Mouse (Mus musculus): ENCODE data around the gene Ssty1. TPM values are rescaled to one million over a fixed set of nuclear protein-coding genes. Genes with fewer than 3 reads are reported as not detected.
"Not testable (repeated sequence)": the region's sequence is repeated elsewhere in the genome, so short reads cannot be mapped to it uniquely, and the experiment has no call there.

The Ssty1 gene
- total RNA-seq (2021): not detected
- long read RNA-seq, experiment 1: 0 reads
- long read RNA-seq, experiment 2: 0 reads

DNA sequence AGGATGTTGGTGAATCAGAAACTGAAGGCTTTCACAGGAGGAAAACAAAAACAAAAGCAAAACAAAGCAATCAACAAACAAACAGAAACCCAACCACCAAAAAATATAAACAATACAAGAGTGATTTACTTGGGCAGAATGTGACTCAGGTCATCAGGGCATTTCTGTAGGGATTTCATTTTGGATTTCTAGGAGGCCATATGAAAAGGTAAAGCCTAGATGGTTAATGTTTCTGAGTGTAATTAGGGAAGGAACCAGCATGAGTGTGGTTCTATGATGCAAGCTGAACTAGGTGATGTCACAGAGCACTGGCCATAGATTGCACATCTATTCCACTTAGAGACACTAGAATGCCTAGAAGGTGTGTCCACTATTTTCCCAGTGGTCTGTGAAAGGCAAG, at the start of gene Ssty1:
TSS of gene Ssty1 (plus strand) at position 301 of the 400 bp plus-strand sequence.
- H3K27ac ChIP-seq; H3K4me3 ChIP-seq; DNase-seq; intact Hi-C loops (cut with DNase I): not testable (repeated sequence)

DNA sequence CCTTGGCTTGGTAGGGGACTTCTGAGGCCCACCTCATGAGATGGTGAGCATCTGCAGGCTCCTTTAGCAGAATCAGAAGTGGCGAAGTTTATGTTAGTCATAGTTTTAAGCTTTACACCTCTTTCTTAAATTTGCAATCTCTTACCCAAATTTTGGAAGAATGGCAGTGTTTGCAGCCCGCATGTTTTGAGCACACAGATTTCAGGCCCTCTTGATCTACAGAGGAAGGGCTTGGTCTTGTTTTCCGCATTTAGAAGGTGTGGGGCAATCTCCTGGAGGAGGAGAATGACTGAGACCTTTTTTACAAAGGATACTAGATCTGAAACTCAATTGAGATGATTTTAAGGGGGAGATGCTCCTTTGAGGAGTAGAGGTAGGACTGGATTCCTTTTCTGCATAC, 27.2 kb upstream of the Ssty1 start, which contains the start of gene Gm21764:
TSS of gene Gm21764 (minus strand) at position 101 of the 400 bp plus-strand sequence.
- DNase-seq; intact Hi-C loops (cut with DNase I); H3K27ac ChIP-seq; H3K4me3 ChIP-seq: not testable (repeated sequence)

Other genes starting within 250 kb of the Ssty1 start
- gene Gm21904, start 242.8 kb upstream of the Ssty1 start, total RNA-seq (2021): not detected
- gene Gm20772, start 214.4 kb upstream of the Ssty1 start, total RNA-seq (2021): not detected
- not detected for gene Gm20831, start 214.4 kb upstream of the Ssty1 start, total RNA-seq (2021)
- not detected for gene Srsy, start 151.8 kb upstream of the Ssty1 start, total RNA-seq (2021)
- gene Gm21764, start 27.3 kb upstream of the Ssty1 start, total RNA-seq (2021): not detected